Mouse (Mus musculus) kidney, adult 8-10 months (tissue): ENCODE measurements around the gene Inca1.
A peak's percentile ranks its signal among the peaks of the same experiment; 100 is the strongest.

ENCODE experiments used
- DNase-seq, 2 experiments: peaks; one replicate each; pipeline ENCODE4 v3.0.0; 2022

Inca1 gene

DNA sequence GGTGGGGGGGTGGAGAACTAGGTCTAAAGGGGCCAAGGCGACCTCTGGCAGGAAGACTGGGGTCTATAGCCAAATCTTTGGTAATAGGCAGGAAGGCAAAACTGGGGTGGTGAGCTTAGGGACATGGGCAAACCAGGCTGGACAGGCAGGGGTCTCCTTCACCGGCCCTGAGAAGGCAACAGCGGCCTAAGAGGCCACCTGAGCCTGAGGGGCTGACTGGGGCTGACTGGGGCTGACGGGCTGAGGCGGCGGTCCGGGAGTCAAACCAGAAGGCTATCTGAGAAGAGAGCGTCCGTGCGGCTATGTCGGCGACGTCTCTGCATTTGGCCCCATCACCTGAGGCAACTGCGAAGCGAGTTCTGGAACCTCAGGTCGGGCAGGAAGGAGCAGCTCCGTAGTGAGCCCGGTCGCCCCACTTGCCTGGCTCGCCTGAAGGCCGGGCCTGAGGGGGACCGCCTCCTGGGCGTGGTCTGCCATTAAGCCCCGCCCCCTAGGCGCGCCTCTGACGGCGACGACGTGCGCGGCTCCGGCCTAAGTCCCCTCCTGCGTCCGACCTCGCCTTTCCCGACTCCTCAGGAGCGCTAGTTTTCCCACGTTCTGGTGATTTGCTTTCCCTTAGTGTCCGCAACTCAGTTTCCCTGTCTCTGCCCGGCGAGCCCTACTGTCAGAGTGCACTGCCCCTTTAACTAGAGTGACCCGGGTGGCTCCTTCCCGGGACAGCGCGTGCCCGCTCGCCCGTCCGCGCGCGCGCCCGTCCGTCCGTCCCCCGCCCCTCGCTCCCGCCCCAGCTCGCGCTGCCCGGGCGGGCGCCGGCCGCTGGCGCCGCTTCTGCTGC lies at the start of gene Inca1, which contains the start of gene Kif1c:
Gene Inca1 (minus strand): TSS at position 434 of the 835 bp plus-strand sequence.
Gene Kif1c (plus strand): TSS at position 827 of the 835 bp plus-strand sequence.
- DNase-seq = peak; percentile 93 to 96

DNA sequence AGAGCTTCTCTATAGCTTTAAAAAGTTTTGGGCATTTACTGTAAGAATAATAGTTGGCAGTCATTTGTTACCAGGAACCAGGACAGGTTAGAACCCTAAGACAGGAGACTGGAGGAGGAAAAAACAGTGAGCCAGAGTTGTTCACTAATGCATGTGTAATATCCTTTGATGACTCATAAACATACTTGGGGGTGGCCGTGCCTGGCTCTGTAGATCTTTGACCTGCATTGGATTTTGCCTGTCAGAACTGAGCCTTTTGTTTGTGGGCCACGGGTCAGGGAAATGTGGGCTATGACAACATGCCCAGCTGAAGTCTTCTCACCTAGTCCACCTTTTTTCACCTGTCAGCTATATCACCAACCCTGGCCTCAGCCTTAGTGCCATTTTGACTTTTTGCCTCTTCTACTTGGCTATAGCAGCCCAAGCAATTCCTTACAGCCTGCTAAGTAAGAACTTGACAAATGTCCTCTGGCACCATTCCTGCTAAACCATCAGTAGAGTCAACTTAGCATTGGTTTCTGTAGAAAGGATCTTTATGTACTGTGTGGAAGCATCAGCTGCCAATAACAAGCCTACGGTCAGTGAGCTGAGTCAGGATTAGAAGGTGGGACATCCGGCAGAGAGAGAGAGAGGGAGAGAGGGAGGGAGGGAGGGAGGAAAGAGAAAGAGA lies 48.1 kb upstream of the Inca1 start:
- DNase-seq = no peak

DNA sequence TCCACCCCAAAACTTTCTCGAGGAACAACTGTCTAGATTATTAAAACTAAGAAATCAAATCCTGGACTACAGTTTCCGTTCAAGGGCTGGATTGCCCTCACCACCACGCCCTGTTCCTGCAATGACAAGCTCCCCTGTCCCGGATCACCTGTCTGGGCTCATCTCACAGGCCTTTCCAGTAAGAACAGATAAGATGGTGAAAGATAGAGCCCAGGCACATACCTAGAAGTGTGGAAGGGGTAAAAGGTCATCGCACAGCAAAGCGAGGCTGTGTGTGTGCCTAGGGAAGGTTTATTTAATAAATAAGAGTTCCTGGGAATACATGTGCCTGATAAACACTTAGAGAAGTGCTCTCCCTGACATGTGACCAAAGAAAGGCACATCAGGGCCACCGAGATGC lies 45.7 kb upstream of the Inca1 start:
- no peak for DNase-seq

DNA sequence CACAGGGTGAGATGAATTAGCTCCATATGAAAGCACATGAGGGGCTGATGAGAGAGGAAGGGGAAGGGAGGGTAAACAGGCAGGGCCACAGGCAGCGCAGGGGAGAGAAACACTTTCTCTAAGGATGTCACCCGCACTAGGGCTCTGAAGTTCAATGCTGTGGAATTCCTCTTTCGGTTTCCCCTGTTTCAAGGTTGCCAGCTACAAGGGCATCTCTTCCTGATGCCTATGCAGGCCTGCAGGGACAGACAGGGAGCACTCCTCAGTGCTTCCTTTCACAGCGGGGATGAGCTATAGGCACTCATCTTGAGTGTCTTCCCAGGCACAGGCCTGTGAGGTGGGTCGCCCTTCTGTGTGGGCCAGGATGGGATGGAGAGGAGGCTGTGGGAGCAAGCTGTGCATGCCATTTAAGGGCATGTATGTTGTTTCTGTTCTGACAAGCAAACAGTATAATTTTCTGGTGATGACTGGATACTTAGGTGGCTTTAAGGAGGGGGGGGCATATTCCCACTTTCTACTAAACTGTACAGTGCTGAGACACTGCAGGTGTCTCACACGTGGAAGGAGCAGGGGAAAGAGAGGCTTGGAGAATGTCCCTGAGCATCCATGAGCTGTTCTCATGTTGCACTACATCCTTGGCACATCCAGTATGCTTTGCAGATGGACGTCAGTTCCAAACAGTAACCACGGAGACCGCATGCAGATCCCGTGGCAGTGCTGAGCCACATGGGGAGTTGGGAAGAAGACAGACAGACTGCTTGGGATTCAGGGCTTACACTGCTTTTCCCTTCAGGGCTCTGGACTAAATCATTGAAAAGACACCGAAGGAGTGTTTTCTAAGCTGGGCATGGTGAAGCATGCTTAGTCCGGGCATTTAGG lies 42.9 kb upstream of the Inca1 start:
- no peak for DNase-seq

DNA sequence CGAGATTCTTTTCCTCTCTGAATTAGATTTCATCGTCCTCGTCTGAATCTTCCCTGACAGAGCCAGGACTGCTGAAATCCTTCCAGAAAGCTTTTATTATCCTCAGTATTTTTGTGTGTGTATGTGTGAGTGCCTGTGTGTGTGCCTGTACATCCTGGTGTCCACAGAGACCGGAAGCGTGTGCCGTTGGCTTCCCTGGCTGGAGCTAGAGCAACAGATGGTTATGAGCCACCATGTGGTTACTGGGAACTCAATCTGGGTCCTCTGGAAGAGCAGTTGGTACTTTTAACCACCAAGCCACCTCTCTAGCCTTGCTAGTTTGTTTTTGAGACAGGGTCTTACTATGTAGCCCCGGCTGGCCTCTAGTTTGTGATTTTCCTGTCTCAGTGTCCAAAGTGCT lies 42.2 kb upstream of the Inca1 start:
- DNase-seq = no peak

DNA sequence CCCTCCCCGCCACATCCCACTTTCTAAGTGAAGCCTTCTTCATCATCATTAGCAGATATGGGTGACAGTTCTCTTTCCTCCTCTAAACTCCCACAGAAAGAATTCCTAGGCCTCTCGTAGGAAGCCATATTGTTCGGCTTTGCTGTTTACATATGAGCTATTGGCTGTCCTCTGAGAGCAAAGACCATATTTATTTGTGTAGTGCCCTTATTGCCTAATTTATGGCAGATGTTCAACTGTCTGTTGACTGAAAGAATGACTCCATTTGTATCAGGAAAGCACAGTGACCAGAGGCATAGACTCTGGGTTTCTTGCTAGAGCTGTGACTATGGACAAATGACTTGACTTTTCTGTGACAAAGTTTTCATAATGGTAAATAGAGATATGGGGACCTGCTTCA lies 41.6 kb upstream of the Inca1 start:
- DNase-seq = no peak

DNA sequence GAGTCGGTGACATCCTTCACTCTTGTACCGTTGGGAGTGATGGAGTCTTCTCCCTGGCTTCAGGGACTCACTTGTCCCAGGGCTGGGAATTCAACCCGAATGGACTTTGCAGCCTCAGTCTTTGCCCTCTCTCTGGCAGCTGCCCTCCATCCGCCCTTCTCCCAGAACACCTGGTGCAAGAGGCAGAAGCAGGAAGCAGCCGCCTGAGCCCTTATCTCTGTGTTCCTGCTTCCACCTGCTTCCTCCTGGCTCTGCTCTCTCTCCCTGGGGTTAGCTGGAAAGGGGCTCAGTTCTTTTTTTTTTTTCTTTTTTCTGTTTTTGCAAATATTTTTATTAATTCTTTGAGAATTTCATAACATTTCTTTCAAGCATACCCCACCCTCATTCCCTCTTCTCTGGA lies 37.8 kb upstream of the Inca1 start:
- peak in 1 of 2 experiments; percentile 27 for DNase-seq

DNA sequence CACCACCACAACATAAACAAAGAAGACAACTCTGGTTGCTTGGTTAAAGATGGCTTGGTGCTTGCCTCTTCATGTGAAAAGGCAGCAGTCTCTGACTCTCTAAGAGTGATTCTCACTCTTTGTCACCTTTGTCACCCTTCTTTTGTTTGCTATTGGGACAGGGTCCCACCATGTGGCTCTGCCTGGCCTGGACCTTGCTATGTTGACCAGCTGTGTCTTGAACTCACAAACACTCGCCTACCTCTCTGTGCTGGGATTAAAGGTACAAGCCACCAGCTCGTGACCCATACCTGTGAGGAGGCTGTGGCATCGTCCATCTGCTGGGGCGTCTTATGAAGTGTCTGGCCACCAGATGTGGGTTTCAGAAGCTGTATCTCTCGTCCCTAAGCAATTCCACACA lies 33.3 kb upstream of the Inca1 start:
- DNase-seq = no peak

DNA sequence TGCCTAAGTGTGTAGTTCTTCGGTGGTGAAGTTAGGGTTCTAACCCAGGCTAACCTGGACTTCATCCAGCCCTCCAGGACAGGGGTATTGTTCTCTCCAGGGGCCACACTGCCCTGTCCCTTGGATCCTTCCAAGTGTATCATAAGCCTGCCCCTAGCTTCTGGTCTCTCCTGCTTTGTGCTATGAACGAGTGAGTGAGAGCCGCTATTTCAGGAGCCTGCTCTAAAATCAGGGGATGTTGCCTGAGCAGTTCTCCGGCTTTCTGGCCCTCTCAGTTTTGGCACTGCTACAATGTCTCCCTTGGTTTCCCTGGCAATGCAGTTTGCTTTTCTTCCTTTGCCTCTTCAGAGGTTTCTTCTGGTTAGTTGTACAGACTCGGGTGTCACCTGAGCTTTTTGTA lies 31.2 kb upstream of the Inca1 start:
- no peak for DNase-seq

DNA sequence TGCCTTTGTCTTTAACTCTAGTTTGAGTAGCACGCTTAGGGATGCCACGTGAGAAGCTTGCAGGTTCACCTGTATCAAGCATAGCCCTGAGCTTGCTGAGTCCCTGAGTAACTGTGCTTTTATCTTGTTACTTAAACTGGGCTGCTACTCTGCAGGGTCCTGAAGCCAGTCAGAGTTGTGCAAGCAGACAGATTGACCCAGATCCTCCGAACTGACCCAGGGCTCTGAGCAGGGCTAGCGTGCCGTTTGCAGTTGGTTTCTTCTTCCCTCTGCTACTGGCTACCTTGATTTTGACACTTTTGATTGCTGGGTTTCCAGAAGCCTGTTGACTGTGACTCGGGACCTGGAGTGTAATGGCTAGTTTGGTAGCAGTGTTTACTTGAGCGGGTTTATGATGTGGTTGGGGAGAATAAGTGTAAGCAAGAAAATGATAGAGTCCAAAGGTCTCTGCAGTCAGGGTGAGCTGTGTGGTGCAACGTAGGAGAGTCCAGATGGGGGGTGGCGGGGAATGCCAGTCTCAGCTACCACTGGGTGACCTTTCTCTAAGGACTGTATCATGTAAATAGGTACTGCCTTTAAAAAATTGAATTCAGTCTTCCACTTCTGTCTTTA lies 30.6 kb upstream of the Inca1 start:
- peak; percentile 57 to 69 for DNase-seq

DNA sequence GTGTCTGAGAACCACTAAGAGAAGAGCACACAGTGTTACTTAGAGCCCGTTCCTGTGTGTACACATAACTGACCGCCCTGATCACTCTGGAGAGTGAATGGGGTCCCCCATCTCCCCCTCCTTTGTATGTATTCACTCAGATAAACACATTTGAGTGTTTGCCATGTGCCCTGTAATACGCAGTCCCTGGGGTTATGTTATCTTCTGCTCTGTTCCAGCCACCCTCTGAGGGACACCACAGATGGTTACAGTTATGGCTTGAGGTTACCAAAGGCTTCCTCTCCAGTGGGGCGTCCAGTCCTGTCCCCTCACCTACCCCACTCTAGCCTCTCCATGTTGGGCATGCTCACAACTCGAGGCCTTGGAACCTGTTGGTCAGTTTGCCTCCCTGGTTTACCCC lies 27.4 kb upstream of the Inca1 start:
- DNase-seq = no peak

DNA sequence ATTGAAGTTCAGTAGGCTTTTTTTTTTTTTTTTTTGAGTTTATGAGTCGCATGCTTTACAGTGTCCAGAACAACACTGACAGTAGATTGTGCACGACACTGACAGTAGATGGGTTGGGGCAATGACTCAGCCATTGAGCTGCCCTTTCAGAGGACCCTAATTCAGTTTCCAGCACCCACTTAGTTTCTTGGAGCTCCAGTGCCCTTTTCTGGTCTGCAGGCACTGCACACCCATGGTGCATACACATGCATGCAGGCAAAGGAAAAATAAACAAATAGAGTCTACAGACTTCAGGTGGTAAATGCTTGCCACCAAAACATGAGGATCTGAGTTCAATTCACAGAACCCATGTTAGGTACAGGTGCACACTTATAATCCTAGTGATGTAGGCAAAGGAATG lies 26.6 kb upstream of the Inca1 start:
- DNase-seq = no peak

DNA sequence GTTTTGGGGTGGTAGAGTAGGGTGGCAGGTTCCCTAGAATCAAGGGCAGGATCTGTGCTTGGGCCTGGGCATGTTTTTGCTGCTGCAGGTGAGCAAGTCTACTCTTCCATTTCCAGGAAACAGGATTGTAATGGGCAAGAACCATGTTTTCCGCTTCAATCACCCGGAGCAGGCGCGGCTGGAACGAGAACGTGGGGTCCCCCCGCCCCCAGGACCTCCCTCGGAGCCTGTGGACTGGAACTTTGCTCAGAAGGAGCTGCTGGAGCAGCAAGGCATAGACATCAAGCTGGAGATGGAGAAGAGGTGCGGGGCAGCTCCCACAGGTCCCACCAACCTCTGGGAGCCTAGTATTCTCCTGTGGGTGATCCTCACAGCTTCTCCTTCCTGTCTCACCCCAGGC lies 24.8 kb upstream of the Inca1 start:
- peak; percentile 31 to 77 for DNase-seq

DNA sequence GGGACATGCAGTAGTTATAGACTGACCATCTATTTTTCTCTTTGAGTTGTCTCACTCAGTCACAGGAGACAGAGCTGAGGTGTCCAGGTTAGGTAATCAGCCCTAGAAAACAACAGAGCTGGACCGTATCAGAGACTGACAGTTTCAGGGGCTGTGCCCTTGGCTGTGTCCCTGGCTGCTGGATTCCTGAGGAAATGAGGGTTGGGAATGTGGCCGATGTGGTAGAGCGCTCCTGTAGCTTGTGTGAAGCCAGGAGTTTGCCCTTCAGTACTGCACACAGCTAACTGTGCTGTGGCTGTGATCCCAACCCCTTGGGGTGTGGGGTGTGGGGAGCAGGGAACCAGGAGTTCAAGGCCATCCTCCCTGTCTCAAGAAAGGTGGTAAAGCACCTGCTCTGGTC lies 21.1 kb upstream of the Inca1 start:
- no peak for DNase-seq

DNA sequence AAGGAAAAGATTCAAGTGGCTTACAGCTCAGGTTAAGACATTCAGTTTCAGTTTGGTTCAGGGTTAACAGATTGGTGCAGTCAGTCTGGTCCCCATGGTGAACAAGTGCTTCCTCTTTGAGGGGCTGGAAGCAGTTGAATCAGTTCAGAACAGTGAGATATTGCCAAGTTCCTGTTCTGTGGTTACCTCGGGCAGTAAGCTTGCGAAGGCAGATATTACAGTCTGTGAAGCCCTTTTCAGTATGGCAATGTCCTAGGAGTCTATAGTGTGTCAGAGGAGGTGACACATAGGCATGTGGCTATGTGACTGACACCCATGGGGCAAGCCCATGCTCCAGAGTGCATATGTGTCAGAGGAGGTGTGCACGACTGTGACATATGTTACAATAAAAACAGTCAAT lies 20.6 kb upstream of the Inca1 start:
- no peak for DNase-seq

DNA sequence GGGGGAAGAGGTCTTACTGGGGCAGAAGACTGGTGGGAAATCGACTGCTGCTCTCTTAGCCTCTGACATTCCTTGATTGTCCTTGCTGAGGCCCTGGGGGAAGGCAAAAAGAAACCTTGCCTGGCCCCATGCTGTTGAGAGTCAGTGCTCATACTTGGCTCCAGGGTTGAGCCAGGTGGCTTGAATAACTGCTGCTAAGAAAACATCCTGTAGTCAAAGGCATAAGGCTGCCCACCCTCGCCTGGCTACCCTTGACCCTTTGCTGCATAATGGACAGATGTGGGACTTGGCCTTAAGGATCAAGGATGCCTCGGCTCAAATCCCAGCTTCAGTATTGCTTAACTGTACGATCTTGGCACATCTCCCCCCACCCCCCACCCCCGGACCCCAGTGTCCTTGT lies 18.5 kb upstream of the Inca1 start:
- no peak for DNase-seq

DNA sequence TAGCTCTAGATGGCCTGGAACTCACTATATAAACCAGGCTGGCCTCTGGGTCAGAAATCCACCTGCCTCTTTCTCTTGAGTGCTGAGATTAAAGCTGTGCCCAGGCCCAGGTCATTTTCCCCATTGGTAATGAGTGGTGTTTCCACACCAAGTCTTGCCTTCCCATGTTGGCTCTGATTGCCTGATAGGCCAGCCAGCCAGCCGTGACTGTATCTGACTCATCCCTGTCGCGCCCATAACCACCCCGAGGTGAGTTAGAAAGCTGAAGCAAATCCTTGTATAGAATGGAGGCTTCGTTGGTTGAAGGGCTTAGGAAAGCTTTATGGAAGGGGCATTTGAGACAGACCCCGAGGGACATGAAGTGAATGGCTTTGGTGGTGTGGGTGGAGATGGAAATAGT lies 15.9 kb upstream of the Inca1 start:
- DNase-seq = no peak

DNA sequence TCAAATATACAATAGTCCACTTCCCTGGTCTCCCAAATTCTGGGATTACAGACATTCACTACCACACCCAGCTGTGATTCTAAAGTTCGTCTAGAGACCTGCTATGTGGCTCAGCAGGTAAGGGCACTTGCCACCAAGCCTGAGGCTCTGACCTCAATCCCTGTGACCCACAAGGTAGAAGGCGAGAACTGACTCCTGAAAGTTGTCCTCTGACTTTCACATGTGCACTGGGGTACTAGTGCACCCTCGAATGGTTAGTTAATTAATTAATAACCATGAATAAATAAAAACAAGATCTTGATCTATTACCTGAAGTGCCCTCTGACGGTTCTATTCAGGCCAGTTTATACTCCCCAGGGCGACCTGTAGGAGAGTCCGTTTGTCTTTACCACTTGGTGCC lies 13.3 kb upstream of the Inca1 start:
- peak; percentile 25 to 31 for DNase-seq

DNA sequence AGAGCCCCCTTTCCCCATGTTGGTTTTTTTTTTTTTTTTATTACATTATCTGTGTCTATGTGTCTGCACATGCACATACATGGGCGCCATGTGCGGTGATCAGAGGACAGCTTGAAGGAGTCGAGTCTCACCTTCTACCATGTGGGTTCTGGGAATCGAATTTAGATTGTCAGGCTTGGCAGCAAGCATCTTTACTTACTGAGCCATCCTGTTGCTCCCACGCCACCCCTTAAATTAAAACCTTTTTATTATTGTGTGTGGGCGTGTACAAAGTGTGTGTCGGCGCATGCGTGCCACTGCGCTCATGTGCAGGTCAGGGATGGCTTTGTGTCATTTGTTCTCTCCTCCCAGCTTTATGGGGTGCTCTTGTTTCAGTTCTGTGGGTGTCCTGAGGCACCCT lies 11.1 kb upstream of the Inca1 start:
- no peak for DNase-seq

DNA sequence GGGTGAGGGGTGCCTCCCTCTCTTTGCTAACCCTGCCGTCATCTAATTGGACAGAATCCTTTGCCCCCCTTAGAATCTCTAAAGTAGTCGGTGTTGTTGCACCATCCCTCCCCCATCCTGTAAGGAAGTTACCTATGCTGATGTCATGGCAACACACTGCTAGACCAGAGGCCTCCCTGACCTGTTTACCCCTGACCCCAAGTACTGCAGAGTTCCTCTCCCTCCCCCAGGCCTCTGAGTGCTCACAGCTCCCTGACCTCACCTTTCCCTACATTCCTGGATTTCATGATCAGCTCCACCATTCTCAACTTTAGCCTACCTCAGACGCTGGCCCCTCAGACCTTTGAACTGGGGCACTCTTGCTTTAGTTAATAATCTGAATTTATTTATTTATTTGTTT lies 6.2 kb upstream of the Inca1 start:
- no peak for DNase-seq

DNA sequence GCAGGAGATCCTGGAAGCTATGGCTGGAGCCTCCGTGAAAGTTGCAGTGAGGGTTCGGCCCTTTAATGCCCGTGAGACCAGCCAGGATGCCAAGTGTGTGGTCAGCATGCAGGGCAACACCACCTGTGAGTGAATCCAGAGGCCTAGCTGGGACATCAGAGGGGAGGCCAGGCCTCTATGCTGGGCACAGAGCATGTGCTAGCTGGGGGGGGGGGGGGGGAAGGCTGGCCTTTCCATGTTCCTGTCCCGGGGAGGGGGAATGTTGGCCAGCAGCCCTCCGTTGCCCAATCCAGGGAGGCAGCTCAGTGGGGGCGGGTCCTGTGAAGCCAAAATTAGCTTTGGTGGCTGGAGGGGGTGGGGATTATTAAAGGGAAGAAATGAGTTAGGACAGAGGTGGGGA lies 2.8 kb upstream of the Inca1 start:
- no peak for DNase-seq

DNA sequence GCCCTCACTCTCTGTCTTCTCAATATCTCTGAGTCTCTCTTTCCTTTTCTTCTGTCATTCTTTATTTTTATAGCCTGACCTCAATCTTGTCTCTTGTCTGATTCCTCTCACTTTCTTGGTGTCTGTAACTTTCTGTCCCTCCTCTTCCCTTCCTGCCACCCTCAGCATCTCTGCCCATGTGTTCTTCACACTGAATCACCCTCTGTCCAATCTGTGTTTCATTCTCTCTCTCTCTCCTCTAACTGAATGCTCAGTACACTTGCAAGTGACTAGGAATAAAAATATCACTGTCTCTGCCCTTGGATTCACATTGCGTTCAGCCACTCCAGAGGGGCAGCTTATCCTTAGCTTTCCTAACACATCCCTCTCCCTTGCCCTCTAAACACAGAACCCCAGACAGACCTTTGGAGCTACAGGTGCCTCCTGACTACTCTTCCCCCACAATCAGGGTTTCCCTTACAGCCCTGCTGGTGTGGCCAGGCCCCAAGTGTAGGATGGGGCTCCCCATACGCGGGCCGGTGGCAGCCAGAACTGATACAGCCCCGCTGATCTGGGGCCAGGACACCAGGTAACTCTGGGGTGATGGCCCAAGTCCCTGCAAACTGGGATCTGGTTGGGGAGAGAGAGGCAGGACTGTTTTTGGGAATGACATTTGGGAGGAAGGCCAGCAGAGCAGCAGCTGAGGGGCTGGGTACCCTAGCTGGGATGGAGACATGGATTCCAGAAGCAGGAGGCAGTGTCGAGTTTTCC lies 2.2 kb upstream of the Inca1 start:
- DNase-seq = no peak
